Mouse (Mus musculus) urinary bladder, postnatal 10 days (tissue): ENCODE measurements around the gene St3gal3.

Experiments
- DNase-seq: peaks from one replicate; pipeline ENCODE4 v3.0.0; 2022; ENCODE audit warnings: low spot score

St3gal3 gene

GRCm38 (mm10) chr4:118019218-118019617 is 115.5 kb downstream of the St3gal3 start:
- DNase-seq = no peak

- DNase-seq = no peak
Observed at GRCm38 (mm10) chr4:118017021-118017805, 117.5 kb downstream of the St3gal3 start.

GRCm38 (mm10) chr4:118016323-118016911 is 118.3 kb downstream of the St3gal3 start:
- no peak for DNase-seq

- DNase-seq = no peak
Observed at GRCm38 (mm10) chr4:118015636-118016035, 119.1 kb downstream of the St3gal3 start.

GRCm38 (mm10) chr4:118015126-118015525 is 119.6 kb downstream of the St3gal3 start:
- DNase-seq = no peak

- no peak for DNase-seq
Observed at GRCm38 (mm10) chr4:118010661-118011173, 124.0 kb downstream of the St3gal3 start.

- DNase-seq = no peak
Observed at GRCm38 (mm10) chr4:118008433-118009033, 126.2 kb downstream of the St3gal3 start.

GRCm38 (mm10) chr4:118001355-118001754 is 133.4 kb downstream of the St3gal3 start:
- no peak for DNase-seq

GRCm38 (mm10) chr4:118000605-118001208 is 134.0 kb downstream of the St3gal3 start:
- DNase-seq = no peak

GRCm38 (mm10) chr4:117999951-118000350 is 134.8 kb downstream of the St3gal3 start:
- DNase-seq = no peak

GRCm38 (mm10) chr4:117997381-117998269 is 137.1 kb downstream of the St3gal3 start:
- no peak for DNase-seq

GRCm38 (mm10) chr4:117996701-117997100 is 138.0 kb downstream of the St3gal3 start:
- DNase-seq = no peak

GRCm38 (mm10) chr4:117995461-117995860 is 139.3 kb downstream of the St3gal3 start:
- DNase-seq = peak; percentile 3

- peak; percentile 6 for DNase-seq
Observed at GRCm38 (mm10) chr4:117993421-117993820, 141.3 kb downstream of the St3gal3 start.

- DNase-seq = peak; percentile 6
Observed at GRCm38 (mm10) chr4:117992872-117993271, 141.8 kb downstream of the St3gal3 start.

GRCm38 (mm10) chr4:117992036-117992435 is 142.7 kb downstream of the St3gal3 start:
- peak; percentile 4 for DNase-seq

GRCm38 (mm10) chr4:117991055-117991627 is 143.6 kb downstream of the St3gal3 start:
- DNase-seq = no peak

GRCm38 (mm10) chr4:117990571-117990970 is 144.1 kb downstream of the St3gal3 start:
- no peak for DNase-seq

GRCm38 (mm10) chr4:117989801-117990200 is 144.9 kb downstream of the St3gal3 start:
- peak; percentile 5 for DNase-seq

- no peak for DNase-seq
Observed at GRCm38 (mm10) chr4:117986766-117987165, 147.9 kb downstream of the St3gal3 start.

- DNase-seq = peak; percentile 1
Observed at GRCm38 (mm10) chr4:117984993-117985587, 149.6 kb downstream of the St3gal3 start.
